8 mouse cellular contexts compared by ENCODE assay signal in genomic region chr9:95405511-95405945, GRCm38 (mm10). TPM values are rescaled to one million over a fixed set of nuclear protein-coding genes. Genes with fewer than 3 reads are reported as not detected.
DNase-seq lines count a peak whose midpoint lies in the region; ATAC-seq and TF ChIP-seq lines count a peak whose summit lies in the region.

No protein-coding gene starts in this region.

- TF ChIP-seq CTCF in intestine, postnatal 0 days (IDR thresholded peaks at IDR 0.05; ENCODE audit: low read depth): peak; percentile 75

- peaks cover 39% of the 10 kb centered on the region for H3K27me3 ChIP-seq in intestine, postnatal 0 days (replicated peaks; ENCODE audit: control insufficient read depth, insufficient read depth, low read length)

- ATAC-seq in activated CD4-positive, CD25-positive, alpha-beta regulatory T cell, adult 4 months: peak; percentile 62
- ATAC-seq in intestine, postnatal 0 days: peak; percentile 20; the same call in 1 of the 2 replicates
- ATAC-seq in megakaryocyte-erythroid progenitor cell, adult 5-6 weeks (replicated peaks; ENCODE audit: low FRiP score, low TSS enrichment, poor library complexity, severe bottlenecking): peak; percentile 74
- no peak for ATAC-seq in erythroid progenitor cell, adult 5-6 weeks (replicated peaks; ENCODE audit: low FRiP score, poor library complexity, severe bottlenecking)

- 0 out of 2 replicates have a peak overlapping the region, but pooled peaks have one; percentile 22 for H3K9ac ChIP-seq in intestine, postnatal 0 days (ENCODE audit: low read depth, low read length)

- H3K9me3 ChIP-seq in intestine, postnatal 0 days (ENCODE audit: control insufficient read depth): no peaks in the 10 kb centered on the region

- intact Hi-C loops in left cerebral cortex, postnatal 25 days (cut with DNase I): loop anchor here (1.0 to 10.0 kb wide), 4 partner anchors 328 to 666 kb away; no protein-coding TSS in a partner anchor

- peak overlapping the region; percentile 88 for H3K4me2 ChIP-seq in intestine, postnatal 0 days (replicated peaks; ENCODE audit: low read depth)

- WGBS in intestine, postnatal 0 days: 2% methylated on average over 29 of the region's 30 CpGs

- no peaks in the 10 kb centered on the region; the same call in 1 of the 2 replicates for H3K4me1 ChIP-seq in intestine, postnatal 0 days (replicated peaks; ENCODE audit: control insufficient read depth, insufficient read depth, low read length)

- peak overlapping the region; percentile 60 for H3K4me3 ChIP-seq in intestine, postnatal 0 days (ENCODE audit: low read depth, low read length)

- no peaks in the 10 kb centered on the region; the same call in 1 of the 2 replicates for H3K36me3 ChIP-seq in intestine, postnatal 0 days (ENCODE audit: control insufficient read depth, insufficient read depth)

- no peak overlapping the region for H3K27ac ChIP-seq in intestine, postnatal 0 days (ENCODE audit: low read depth, low read length)

- DNase-seq in embryo, embryonic 11.5 days (ENCODE audit: low read depth, low spot score): peak; percentile 16
- peak; percentile 94 for DNase-seq in heart, adult 11 months
- peak; percentile 84 to 92 for DNase-seq in left cerebral cortex, postnatal 25 days (ENCODE audit: low spot score in 2 of 2)
- DNase-seq in spleen, adult 18-20 months: peak; percentile 32 to 48

RNA-seq across cellular contexts. Expression of gene Chst2, which starts 1.0 kb away (rescaled TPM):
- polyA plus RNA-seq in activated CD4-positive, CD25-positive, alpha-beta regulatory T cell, adult 4 months (2017; shearing (Covaris generic)): 1 to 10 TPM; 6.1 to 7.5 TPM
- 1.1 TPM in 2 replicates for polyA plus RNA-seq in intestine, postnatal 0 days (2015; fragmentation: Nextera tagmentation; extraction: Ambion mirVana)
- total RNA-seq in left cerebral cortex, postnatal 25 days (2021): 10 to 100 TPM; 74.8 to 79.6 TPM
- total RNA-seq in megakaryocyte-erythroid progenitor cell, adult 5-6 weeks (2014; fragmentation: Nextera tagmentation): not detected in 2 replicates
- 0.04 and 0.14 TPM in 2 replicates for total RNA-seq in megakaryocyte-erythroid progenitor cell, adult 5-6 weeks (2017)
- not detected in 2 replicates for total RNA-seq in erythroid progenitor cell, adult 5-6 weeks (2015; ENCODE audit: low replicate concordance)
- not detected in 2 replicates for total RNA-seq in erythroid progenitor cell, adult 5-6 weeks (2017; ENCODE audit: low replicate concordance)

Comparison
In these comparisons a context has a peak if more than half of its experiments do, and no peak if none do; other contexts are left out.
1. DNase-seq: peak in every context shown above with its lines; median percentile 94 in heart, adult 11 months; 88 in left cerebral cortex, postnatal 25 days; 40 in spleen, adult 18-20 months; 16 in embryo, embryonic 11.5 days.
2. RNA of gene Chst2, which starts 1.0 kb away (total RNA-seq): 74.8 to 79.6 TPM in left cerebral cortex, postnatal 25 days; 0.04 to 0.14 TPM in megakaryocyte-erythroid progenitor cell, adult 5-6 weeks and not detected in erythroid progenitor cell, adult 5-6 weeks; every median in the first group is over 10 times any median in the second.